Mouse (Mus musculus): Measurements from ENCODE around the gene Crebl2.

GRCm38 (mm10) chr6:134848197-134848890, 18.4 kb downstream of the Crebl2 start:
- TF ChIP-seq CTCF (IDR thresholded peaks at IDR 0.05; ENCODE audit: low read depth, low read length) (no peak), TAL1 (conservative IDR thresholded peaks at IDR 0.05; ENCODE audit: low read depth, low read length) (no peak), POLR2AphosphoS5 (IDR thresholded peaks at IDR 0.05; ENCODE audit: insufficient replicate concordance, low read depth, low read length) (no peak), GATA1 (IDR thresholded peaks at IDR 0.05; ENCODE audit: borderline replicate concordance, low read length) (no peak)

Measured in G1E (cell line).